Mouse (Mus musculus): Measurements from ENCODE around the gene Cox17.

Cox17 gene

GRCm38 (mm10) chr16:38392126-38392894, 45.5 kb downstream of the Cox17 start:
- no peak for DNase-seq (ENCODE audit: extremely low read depth, low read depth)

GRCm38 (mm10) chr16:38394191-38394618, 47.4 kb downstream of the Cox17 start:
- DNase-seq (ENCODE audit: extremely low read depth, low read depth), result no peak

DNA sequence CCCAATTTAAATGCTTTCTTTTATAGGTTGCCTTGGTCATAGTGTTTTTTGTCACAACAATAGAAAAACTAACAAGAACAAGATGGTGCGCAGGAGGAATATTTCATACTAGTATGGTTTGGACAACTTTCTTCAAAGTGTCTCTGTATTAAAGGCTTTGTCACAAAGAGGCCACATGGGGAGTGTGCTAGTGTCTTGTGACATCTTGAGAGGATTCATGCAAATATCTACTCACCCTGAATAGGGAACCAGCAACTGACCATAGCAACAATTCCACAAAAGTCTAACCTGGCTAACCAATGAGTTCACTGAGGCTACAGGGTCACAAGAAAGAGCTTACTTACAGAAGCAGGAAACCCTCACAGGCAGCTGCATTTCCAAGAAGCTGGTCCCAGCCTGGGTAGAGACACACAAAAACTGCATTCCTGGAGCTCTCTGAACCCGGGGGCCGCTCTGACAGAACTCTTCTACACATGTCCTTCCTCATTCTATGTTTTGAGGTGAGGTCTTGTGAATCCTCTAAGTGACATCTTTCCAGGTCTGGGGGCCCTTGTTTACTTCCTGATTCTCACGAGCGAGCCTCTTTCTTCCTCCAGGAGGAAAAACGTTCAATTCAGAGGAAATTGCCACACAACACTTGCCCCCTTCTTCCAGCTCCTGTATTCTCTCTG, 48.4 kb downstream of the Cox17 start:
- no peak for DNase-seq (ENCODE audit: extremely low read depth, low read depth)

- no peak for DNase-seq (ENCODE audit: extremely low read depth, low read depth)
These were observed 49.4 kb downstream of the Cox17 start for GRCm38 (mm10) chr16:38396155-38396554.

- no peak for DNase-seq (ENCODE audit: extremely low read depth, low read depth)
These were observed 51.5 kb downstream of the Cox17 start for GRCm38 (mm10) chr16:38398266-38398665.

- DNase-seq (ENCODE audit: extremely low read depth, low read depth), result no peak
These were observed 52.3 kb downstream of the Cox17 start for GRCm38 (mm10) chr16:38399076-38399475.

DNA sequence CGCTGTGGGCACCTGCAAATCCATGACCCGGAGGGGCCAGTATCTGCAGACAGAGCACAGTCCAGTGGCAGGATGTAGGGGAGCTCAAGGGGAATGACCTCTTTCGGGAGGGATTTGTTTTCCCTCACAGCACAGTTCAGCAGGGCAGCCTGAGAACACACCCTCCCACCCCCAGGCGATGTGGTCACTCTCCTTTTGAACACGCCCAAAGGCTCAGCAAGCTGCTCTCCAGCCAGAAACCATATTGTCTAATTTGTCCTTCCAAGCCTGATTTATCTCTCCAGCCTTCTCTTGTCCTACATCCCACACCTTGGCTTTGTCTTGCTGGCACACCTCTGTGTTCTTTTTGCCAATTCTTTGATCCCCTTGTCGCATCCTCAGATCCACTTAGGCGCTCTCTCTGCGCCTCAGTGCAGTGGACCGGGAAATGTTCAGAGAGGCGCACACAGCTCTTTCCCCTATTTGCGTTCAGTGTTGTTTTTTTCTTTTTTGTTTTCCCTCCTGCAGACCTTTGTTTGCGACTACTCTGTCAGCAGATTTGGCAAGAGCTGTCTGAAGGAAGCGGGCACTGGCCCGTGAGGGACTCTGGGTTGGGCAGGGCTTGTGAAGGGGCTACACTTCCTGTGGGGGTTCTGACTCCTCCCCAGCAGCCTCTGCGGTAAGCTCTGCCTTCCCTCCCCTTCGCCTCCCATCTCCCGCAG, 52.9 kb downstream of the Cox17 start:
- DNase-seq (ENCODE audit: extremely low read depth, low read depth), result no peak

- DNase-seq (ENCODE audit: extremely low read depth, low read depth), result no peak
These were observed 53.6 kb downstream of the Cox17 start for GRCm38 (mm10) chr16:38400311-38400960.

DNA sequence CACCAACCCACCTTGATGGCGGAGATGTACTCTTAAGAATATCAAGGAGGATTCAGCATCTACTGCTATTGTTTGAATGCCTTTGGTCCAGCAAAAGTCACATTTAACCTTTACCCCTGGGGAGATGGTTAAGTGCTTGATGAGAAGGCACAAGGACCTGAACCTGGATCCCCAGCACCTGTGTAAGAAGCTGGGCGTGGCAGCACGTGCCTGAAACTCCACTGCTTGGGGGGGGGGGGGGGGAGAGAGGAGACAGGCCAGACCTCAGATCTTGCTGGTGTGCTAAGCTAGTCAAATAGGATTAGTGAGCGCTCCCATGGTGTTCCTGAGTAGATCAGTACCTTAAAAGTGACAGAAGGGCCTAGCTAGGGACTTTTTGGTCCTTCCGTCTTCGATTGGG, 54.7 kb downstream of the Cox17 start:
- DNase-seq (ENCODE audit: extremely low read depth, low read depth), result no peak

Data from MEL-GATA-1-ER (cell line).